Mouse (Mus musculus) liver, adult 2 months (tissue): Measurements from ENCODE around the gene 1110008L16Rik. TPM values are rescaled to one million over a fixed set of nuclear protein-coding genes. Genes with fewer than 3 reads are reported as not detected.
A peak's percentile ranks its signal among the peaks of the same experiment; 100 is the strongest.

ENCODE experiments used
- DNase-seq: peaks from one replicate; pipeline ENCODE4 v3.0.0-alpha.2; 2011; ENCODE audit warnings: low read depth, low spot score; ENCODE audit errors: extremely low read depth
- H3K27ac ChIP-seq: fragments of 200-500 bp; replicated peaks from 2 replicates; pipeline ENCODE4 v1.5.1; 2012; ENCODE audit warnings: low read depth, mild to moderate bottlenecking, control low read depth, inconsistent platforms, low read length; ENCODE audit not compliant: insufficient read depth
- H3K27me3 ChIP-seq: fragments of 200-500 bp; 2 replicates; pipeline ENCODE4 v1.6.1; 2012; ENCODE audit warnings: mild to moderate bottlenecking, moderate library complexity, low read length, inconsistent platforms; ENCODE audit not compliant: control insufficient read depth, insufficient read depth
- H3K36me3 ChIP-seq: fragments of 200-500 bp; 2 replicates; pipeline ENCODE4 v1.6.1; 2012; ENCODE audit warnings: low read length, inconsistent platforms; ENCODE audit not compliant: control insufficient read depth, insufficient read depth
- H3K4me1 ChIP-seq: fragments of 200-500 bp; 2 replicates; pipeline ENCODE4 v1.6.1; 2011; ENCODE audit warnings: low read length; ENCODE audit not compliant: control insufficient read depth, insufficient read depth
- H3K4me3 ChIP-seq: fragments of 200-500 bp; 2 replicates; pipeline ENCODE4 v1.5.1; 2011; ENCODE audit warnings: low read depth, mild to moderate bottlenecking, control low read depth, low read length, moderate library complexity; ENCODE audit not compliant: insufficient read depth
- H3K79me2 ChIP-seq: fragments of 200-500 bp; 2 replicates; pipeline ENCODE4 v1.6.1; 2012; ENCODE audit warnings: inconsistent platforms, mild to moderate bottlenecking, low read length, moderate library complexity; ENCODE audit not compliant: control insufficient read depth, insufficient read depth
- H3K9ac ChIP-seq: fragments of 200-500 bp; 2 replicates; pipeline ENCODE4 v1.6.1; 2012; ENCODE audit warnings: low read depth, mild to moderate bottlenecking, control low read depth, inconsistent platforms, low read length
- CTCF ChIP-seq: fragments of 200-500 bp; IDR thresholded peaks from 2 replicates; pipeline ENCODE4 v1.5.1; 2011; ENCODE audit warnings: low read depth, low read length, control low read depth
- POLR2A ChIP-seq: fragments of 200-500 bp; IDR thresholded peaks from 2 replicates; pipeline ENCODE4 v1.6.1; 2011; ENCODE audit warnings: low read length, control low read depth; ENCODE audit not compliant: insufficient read depth; ENCODE audit errors: extremely low read depth
- WGBS: fragments of 180-500 bp; shearing (Covaris S2); methylation state at CpG from one replicate; pipeline ENCODE4 v1.1.7; 2018; 5-methylcytosine and 5-hydroxymethylcytosine counted together
- polyA plus RNA-seq: library from polyadenylated mRNA; depleted of rRNA; stranded (reverse); fragments of >200 nt; gene quantifications from 2 replicates; pipeline ENCODE4 v1.2.3, GENCODE M21; 2012
- total RNA-seq: library from RNA; depleted of rRNA; stranded (reverse); fragments of >200 nt; gene quantifications from 2 replicates; pipeline ENCODE4 v1.2.3, GENCODE M21; 2014

Gene 1110008L16Rik
- total and polyA plus RNA-seq, 2 experiments: 4.6 to 10.7 TPM

- TF ChIP-seq CTCF (no peak), POLR2A (no peak)
- Histone ChIP-seq H3K4me1 (peaks cover 3% of the 10 kb centered on the region; the same call in 1 of the 2 replicates), H3K27me3 (no peaks in the 10 kb centered on the region), H3K27ac (no peak overlapping the region), H3K9ac (no peak overlapping the region), H3K4me3 (no peak overlapping the region), H3K36me3 (peaks cover 7% of the 10 kb centered on the region; the same call in 1 of the 2 replicates), H3K79me2 (peaks cover 4% of the 10 kb centered on the region; the same call in 1 of the 2 replicates)
- no peak for DNase-seq
- WGBS: 93% methylated on average over 9 of the region's 9 CpGs
Observed at GRCm38 (mm10) chr12:55308731-55309130, 9.4 kb downstream of the 1110008L16Rik start.

GRCm38 (mm10) chr12:55309501-55309900, 10.1 kb downstream of the 1110008L16Rik start:
- H3K36me3 ChIP-seq: peaks cover 7% of the 10 kb centered on the region; the same call in 1 of the 2 replicates
- TF ChIP-seq CTCF (no peak), POLR2A (no peak)
- WGBS: 92% methylated on average over 8 of the region's 8 CpGs
- H3K4me3 ChIP-seq: no peak overlapping the region
- H3K4me1 ChIP-seq: no peaks in the 10 kb centered on the region
- no peak for DNase-seq
- no peaks in the 10 kb centered on the region for H3K79me2 ChIP-seq
- no peak overlapping the region for H3K9ac ChIP-seq
- no peaks in the 10 kb centered on the region for H3K27me3 ChIP-seq
- no peak overlapping the region for H3K27ac ChIP-seq

DNA sequence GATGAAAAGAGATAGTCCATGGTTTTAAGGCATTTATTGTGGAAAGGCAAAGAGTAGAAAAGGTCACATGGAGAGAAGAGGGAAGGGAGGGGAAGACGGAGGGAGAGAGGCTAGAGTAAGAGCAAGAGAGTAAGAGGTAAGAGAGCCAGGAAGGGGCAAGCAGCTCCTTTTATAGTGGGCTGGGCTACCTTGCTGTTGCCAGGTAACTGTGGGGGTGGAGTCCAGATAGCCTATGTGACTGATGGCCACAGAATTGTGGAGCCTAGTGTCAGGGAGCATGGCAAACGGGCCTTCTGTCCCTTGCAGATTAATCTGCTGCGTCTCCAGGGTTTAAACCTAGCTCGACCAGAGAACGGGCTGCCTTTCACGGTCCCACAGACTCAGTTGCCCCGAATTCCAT, 12.5 kb downstream of the 1110008L16Rik start:
- DNase-seq: no peak
- 0 out of 2 replicates have a peak, but pooled peaks cover 1% of the 10 kb centered on the region for H3K4me1 ChIP-seq
- H3K27me3 ChIP-seq: no peaks in the 10 kb centered on the region
- no peak for TF ChIP-seq CTCF
- no peak for TF ChIP-seq POLR2A
- 94% methylated on average over 7 of the region's 7 CpGs for WGBS
- no peak overlapping the region for H3K9ac ChIP-seq
- no peak overlapping the region for H3K4me3 ChIP-seq
- no peaks in the 10 kb centered on the region; the same call in 1 of the 2 replicates for H3K79me2 ChIP-seq
- no peak overlapping the region for H3K27ac ChIP-seq
- H3K36me3 ChIP-seq: peaks cover 10% of the 10 kb centered on the region

DNA sequence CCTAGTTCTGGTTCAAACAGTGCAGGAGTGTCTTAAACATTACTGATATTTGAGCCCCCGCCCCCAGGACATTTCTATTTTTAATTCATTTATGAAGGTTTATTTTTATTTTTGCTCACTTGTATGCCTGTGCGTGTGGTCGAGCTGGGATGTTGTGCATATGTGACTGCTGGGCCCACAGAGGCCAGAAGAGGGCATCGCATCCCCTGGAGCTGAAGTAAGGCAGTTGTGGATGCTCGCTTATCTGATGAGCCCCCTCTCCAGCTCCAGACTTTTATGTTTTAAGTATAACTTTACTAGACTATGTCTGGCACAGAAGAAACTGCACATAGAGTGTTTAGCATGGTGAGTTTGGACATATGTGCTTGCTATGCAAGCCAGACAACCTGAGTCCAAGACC, 14.5 kb downstream of the 1110008L16Rik start:
- no peaks in the 10 kb centered on the region; the same call in 1 of the 2 replicates for H3K79me2 ChIP-seq
- WGBS: 93% methylated on average over 5 of the region's 5 CpGs
- no peaks in the 10 kb centered on the region for H3K27me3 ChIP-seq
- peak; percentile 50 for TF ChIP-seq CTCF
- no peak for TF ChIP-seq POLR2A
- 0 out of 2 replicates have a peak, but pooled peaks cover 1% of the 10 kb centered on the region for H3K4me1 ChIP-seq
- no peak overlapping the region for H3K27ac ChIP-seq
- DNase-seq: no peak
- H3K36me3 ChIP-seq: peaks cover 6% of the 10 kb centered on the region
- H3K9ac ChIP-seq: no peak overlapping the region
- H3K4me3 ChIP-seq: no peak overlapping the region

DNA sequence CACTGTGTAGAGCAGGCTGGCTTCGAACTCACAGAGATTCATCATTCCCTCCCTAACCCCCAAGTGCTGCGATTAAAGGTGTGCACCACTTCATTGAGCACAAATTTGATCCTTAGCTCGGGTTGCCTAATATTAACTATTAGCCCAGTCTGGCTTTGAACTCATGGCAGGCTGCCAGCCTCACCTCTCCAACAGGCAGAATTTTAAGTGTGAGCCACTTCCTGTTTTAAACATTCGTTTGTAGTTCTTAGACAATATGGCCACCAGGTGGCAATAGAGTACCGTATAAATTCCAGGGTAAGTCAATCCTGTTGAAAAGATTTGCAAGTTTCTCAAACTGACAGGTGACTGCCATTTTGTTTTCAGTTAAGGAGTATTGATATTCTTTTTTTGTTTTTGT, 15.8 kb downstream of the 1110008L16Rik start:
- H3K4me3 ChIP-seq: no peak overlapping the region
- H3K27ac ChIP-seq: no peak overlapping the region
- H3K79me2 ChIP-seq: no peaks in the 10 kb centered on the region; the same call in 1 of the 2 replicates
- 0 out of 2 replicates have a peak, but pooled peaks cover 1% of the 10 kb centered on the region for H3K4me1 ChIP-seq
- H3K27me3 ChIP-seq: no peaks in the 10 kb centered on the region
- TF ChIP-seq POLR2A (no peak), CTCF (no peak)
- H3K9ac ChIP-seq: no peak overlapping the region
- WGBS: 23% methylated on average over 5 of the region's 5 CpGs
- H3K36me3 ChIP-seq: peaks cover 5% of the 10 kb centered on the region
- peak; percentile 89 for DNase-seq

GRCm38 (mm10) chr12:55321642-55322291, 22.4 kb downstream of the 1110008L16Rik start:
- Histone ChIP-seq H3K27ac (no peak overlapping the region), H3K27me3 (no peaks in the 10 kb centered on the region), H3K9ac (no peak overlapping the region), H3K4me3 (no peak overlapping the region), H3K36me3 (peaks cover under 1% of the 10 kb centered on the region; the same call in 1 of the 2 replicates), H3K4me1 (no peaks in the 10 kb centered on the region), H3K79me2 (no peaks in the 10 kb centered on the region; the same call in 1 of the 2 replicates)
- no peak for DNase-seq
- 91% methylated on average over 18 of the region's 18 CpGs for WGBS
- TF ChIP-seq POLR2A: no peak
- no peak for TF ChIP-seq CTCF
